Mouse (Mus musculus): ENCODE results near the gene Arsa. TPM values are rescaled to one million over a fixed set of nuclear protein-coding genes. Genes with fewer than 3 reads are reported as not detected.
"Not testable (repeated sequence)": the region's sequence is repeated elsewhere in the genome, so short reads cannot be mapped to it uniquely, and the experiment has no call there.

Arsa gene
- polyA plus RNA-seq, 1 experiment from 2014 or later = 21.2 TPM

GRCm38 (mm10) chr15:89442486-89443070 is 34.6 kb downstream of the Arsa start:
- 43% methylated on average over 8 of the region's 8 CpGs for whole genome bisulfite sequencing
- Histone ChIP-seq H3K9me3 (no peaks in the 10 kb centered on the region), H3K9ac (no peak overlapping the region), H3K27ac (no peak overlapping the region), H3K27me3 (no peaks in the 10 kb centered on the region), H3K4me2 (no peak overlapping the region), H3K4me3 (no peak overlapping the region), H3K36me3 (0 out of 2 replicates have a peak, but pooled peaks cover 4% of the 10 kb centered on the region), H3K4me1 (replicated peaks) (no peaks in the 10 kb centered on the region)
- no peak for ATAC-seq (ENCODE audit: low FRiP score)

- no peaks in the 10 kb centered on the region for H3K27me3 ChIP-seq
- no peak overlapping the region for H3K27ac ChIP-seq
- no peak overlapping the region for H3K4me3 ChIP-seq
- no peak overlapping the region for H3K9ac ChIP-seq
- H3K36me3 ChIP-seq = no peaks in the 10 kb centered on the region
- no peak overlapping the region for H3K4me2 ChIP-seq
- ATAC-seq (ENCODE audit: low FRiP score) = no peak
- WGBS = 91% methylated on average over 5 of the region's 5 CpGs
- H3K9me3 ChIP-seq = no peaks in the 10 kb centered on the region
- H3K4me1 ChIP-seq (replicated peaks) = peaks cover 8% of the 10 kb centered on the region; the same call in 1 of the 2 replicates
Measured at GRCm38 (mm10) chr15:89435878-89436277, 41.3 kb downstream of the Arsa start.

- 68% methylated on average over 3 of the region's 3 CpGs for WGBS
- no peak overlapping the region for H3K9ac ChIP-seq
- H3K4me3 ChIP-seq = no peak overlapping the region
- peaks cover 14% of the 10 kb centered on the region for H3K4me1 ChIP-seq (replicated peaks)
- H3K27me3 ChIP-seq = no peaks in the 10 kb centered on the region
- H3K9me3 ChIP-seq = no peaks in the 10 kb centered on the region
- no peak for ATAC-seq (ENCODE audit: low FRiP score)
- H3K27ac ChIP-seq = no peak overlapping the region
- H3K4me2 ChIP-seq = no peak overlapping the region
- H3K36me3 ChIP-seq = no peaks in the 10 kb centered on the region
Measured at GRCm38 (mm10) chr15:89434136-89434535, 43.1 kb downstream of the Arsa start.

GRCm38 (mm10) chr15:89432946-89433345 is 44.3 kb downstream of the Arsa start:
- H3K4me2 ChIP-seq = no peak overlapping the region
- no peak for ATAC-seq (ENCODE audit: low FRiP score)
- H3K27ac ChIP-seq = no peak overlapping the region
- no peaks in the 10 kb centered on the region for H3K9me3 ChIP-seq
- H3K36me3 ChIP-seq = no peaks in the 10 kb centered on the region
- WGBS = 74% methylated on average over 4 of the region's 4 CpGs
- H3K4me1 ChIP-seq (replicated peaks) = peaks cover 24% of the 10 kb centered on the region
- H3K4me3 ChIP-seq = no peak overlapping the region
- H3K9ac ChIP-seq = no peak overlapping the region
- H3K27me3 ChIP-seq = no peaks in the 10 kb centered on the region

- no peak for ATAC-seq (ENCODE audit: low FRiP score)
- Histone ChIP-seq H3K27me3 (no peaks in the 10 kb centered on the region), H3K4me1 (replicated peaks) (peaks cover 28% of the 10 kb centered on the region), H3K9me3 (no peaks in the 10 kb centered on the region), H3K27ac (no peak overlapping the region), H3K36me3 (peaks cover 11% of the 10 kb centered on the region), H3K4me3 (no peak overlapping the region), H3K4me2 (no peak overlapping the region), H3K9ac (no peak overlapping the region)
- 91% methylated on average over 6 of the region's 6 CpGs for WGBS
Measured at GRCm38 (mm10) chr15:89431806-89432205, 45.4 kb downstream of the Arsa start.

- H3K4me2 ChIP-seq = no peak overlapping the region
- no peak overlapping the region for H3K4me3 ChIP-seq
- no peak overlapping the region for H3K9ac ChIP-seq
- H3K27me3 ChIP-seq = no peaks in the 10 kb centered on the region
- H3K36me3 ChIP-seq = peaks cover 17% of the 10 kb centered on the region
- peaks cover 28% of the 10 kb centered on the region for H3K4me1 ChIP-seq (replicated peaks)
- H3K27ac ChIP-seq = no peak overlapping the region
- no peaks in the 10 kb centered on the region for H3K9me3 ChIP-seq
- no peak for ATAC-seq (ENCODE audit: low FRiP score)
- 94% methylated on average over 3 of the region's 3 CpGs for WGBS
Measured at GRCm38 (mm10) chr15:89431271-89431670, 46.0 kb downstream of the Arsa start.

GRCm38 (mm10) chr15:89430771-89431170 is 46.5 kb downstream of the Arsa start:
- 79% methylated on average over 9 of the region's 9 CpGs for WGBS
- not testable (repeated sequence) for H3K4me3 ChIP-seq; H3K9me3 ChIP-seq; H3K27ac ChIP-seq; H3K9ac ChIP-seq; H3K27me3 ChIP-seq; ATAC-seq (ENCODE audit: low FRiP score)
- peaks cover 28% of the 10 kb centered on the region for H3K4me1 ChIP-seq (replicated peaks)
- peaks cover 22% of the 10 kb centered on the region for H3K36me3 ChIP-seq
- peak overlapping the region; percentile 90 for H3K4me2 ChIP-seq

- peak overlapping the region; percentile 90 for H3K4me2 ChIP-seq
- H3K9me3 ChIP-seq = no peaks in the 10 kb centered on the region
- no peak for ATAC-seq (ENCODE audit: low FRiP score)
- H3K9ac ChIP-seq = peak overlapping the region; percentile 84
- H3K27me3 ChIP-seq = no peaks in the 10 kb centered on the region
- peak overlapping the region; percentile 98 for H3K27ac ChIP-seq
- peak overlapping the region; percentile 78 for H3K4me3 ChIP-seq
- WGBS = 49% methylated on average over 6 of the region's 6 CpGs
- peaks cover 25% of the 10 kb centered on the region for H3K36me3 ChIP-seq
- peaks cover 28% of the 10 kb centered on the region for H3K4me1 ChIP-seq (replicated peaks)
Measured at GRCm38 (mm10) chr15:89430341-89430740, 46.9 kb downstream of the Arsa start.

GRCm38 (mm10) chr15:89429352-89430221 is 47.6 kb downstream of the Arsa start, which contains the start of the genes C730034F03Rik, Gm44502 and Chkb:
Gene C730034F03Rik, plus strand, starts transcription at chr15:89429589.
Gene Gm44502, minus strand, starts transcription at chr15:89429696.
Gene Chkb, minus strand, starts transcription at chr15:89429908.
- peaks cover 28% of the 10 kb centered on the region for H3K4me1 ChIP-seq (replicated peaks)

GRCm38 (mm10) chr15:89428821-89429351 is 48.3 kb downstream of the Arsa start:
- 4% methylated on average over 22 of the region's 22 CpGs for WGBS
- Histone ChIP-seq H3K27me3 (no peaks in the 10 kb centered on the region), H3K9ac (peak overlapping the region; percentile 84), H3K36me3 (peaks cover 33% of the 10 kb centered on the region), H3K4me3 (peak overlapping the region; percentile 78), H3K27ac (peak overlapping the region; percentile 98), H3K4me2 (peak overlapping the region; percentile 90), H3K4me1 (replicated peaks) (peaks cover 28% of the 10 kb centered on the region), H3K9me3 (no peaks in the 10 kb centered on the region)
- peak; percentile 57 for ATAC-seq (ENCODE audit: low FRiP score)

More at GRCm38 (mm10) chr15:89429352-89430221, 47.6 kb downstream of the Arsa start, which contains the start of the genes C730034F03Rik, Gm44502 and Chkb:
- peak; percentile 95 for ATAC-seq (ENCODE audit: low FRiP score)
- peak within 1 kb of the TSS; percentile 84 for H3K9ac ChIP-seq
- H3K36me3 ChIP-seq = peaks cover 26% of the 10 kb centered on the region
- peak within 1 kb of the TSS; percentile 78 for H3K4me3 ChIP-seq
- H3K4me2 ChIP-seq = peak within 1 kb of the TSS; percentile 90
- under 1% methylated on average over 70 of the region's 70 CpGs for WGBS
- H3K9me3 ChIP-seq = no peaks in the 10 kb centered on the region
- H3K27ac ChIP-seq = peak within 1 kb of the TSS; percentile 98
- no peaks in the 10 kb centered on the region for H3K27me3 ChIP-seq

GRCm38 (mm10) chr15:89428136-89428790 is 49.0 kb downstream of the Arsa start:
- peak overlapping the region; percentile 78 for H3K4me3 ChIP-seq
- 0 out of 2 replicates have a peak overlapping the region, but pooled peaks have one; percentile 98 for H3K27ac ChIP-seq
- ATAC-seq (ENCODE audit: low FRiP score) = no peak
- H3K9ac ChIP-seq = peak overlapping the region; percentile 84
- H3K9me3 ChIP-seq = no peaks in the 10 kb centered on the region
- peaks cover 39% of the 10 kb centered on the region for H3K36me3 ChIP-seq
- no peaks in the 10 kb centered on the region for H3K27me3 ChIP-seq
- peaks cover 28% of the 10 kb centered on the region for H3K4me1 ChIP-seq (replicated peaks)
- 87% methylated on average over 19 of the region's 19 CpGs for WGBS
- H3K4me2 ChIP-seq = peak overlapping the region; percentile 90

GRCm38 (mm10) chr15:89426716-89427115 is 50.5 kb downstream of the Arsa start:
- 94% methylated on average over 10 of the region's 10 CpGs for WGBS
- peaks cover 51% of the 10 kb centered on the region for H3K36me3 ChIP-seq
- no peaks in the 10 kb centered on the region for H3K27me3 ChIP-seq
- no peak overlapping the region for H3K9ac ChIP-seq
- peaks cover 28% of the 10 kb centered on the region for H3K4me1 ChIP-seq (replicated peaks)
- H3K4me3 ChIP-seq = no peak overlapping the region
- H3K27ac ChIP-seq = no peak overlapping the region
- ATAC-seq (ENCODE audit: low FRiP score) = no peak
- no peaks in the 10 kb centered on the region for H3K9me3 ChIP-seq
- no peak overlapping the region for H3K4me2 ChIP-seq
